Comparison of ENCODE assay signal across 15 mouse cellular contexts in the genomic region with DNA sequence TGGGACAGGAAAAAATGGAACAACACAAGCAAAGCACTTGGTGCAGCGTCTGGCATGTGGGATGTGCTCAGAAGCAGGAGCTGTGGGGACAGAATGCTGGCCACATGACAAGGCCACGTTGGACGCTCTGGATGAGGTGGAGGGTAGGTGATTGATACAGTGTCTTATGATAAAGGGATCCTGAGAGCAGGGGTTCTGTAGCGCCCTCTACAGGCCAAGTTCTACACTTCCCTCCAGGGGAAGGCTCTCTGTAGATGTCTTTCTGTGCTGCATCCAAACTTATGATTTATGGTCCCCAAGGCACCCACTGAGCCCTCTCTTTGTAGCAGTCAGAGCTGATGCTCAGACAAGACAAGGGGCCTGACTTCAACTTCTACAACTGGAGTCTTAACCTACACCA. TPM values are rescaled to one million over a fixed set of nuclear protein-coding genes. Genes with fewer than 3 reads are reported as not detected.
DNase-seq lines count a peak whose midpoint lies in the region; ATAC-seq and TF ChIP-seq lines count a peak whose summit lies in the region.
"Had no signal": no experiment of that assay in that cellular context is flagged by ENCODE, and none has a peak within 500 bp of the region (broad histone marks: within the 10 kb centered on the region; RNA-seq: fewer than 3 reads in every experiment).

No protein-coding gene starts in this region.

- TF ChIP-seq EP300 in stomach, postnatal 0 days (optimal IDR thresholded peaks at IDR 0.05), result no peak

- no peak overlapping the region for H3K4me3 ChIP-seq in kidney, adult 2 months (ENCODE audit: insufficient read depth, low read depth, low read length)
- no peak overlapping the region for H3K4me3 ChIP-seq in testis, adult 2 months (ENCODE audit: control insufficient read depth, low read depth, low read length)
- H3K4me3 ChIP-seq in bone marrow, adult 2 months (replicated peaks; ENCODE audit: control insufficient read depth, low read depth, low read length), result no peak overlapping the region
- H3K4me3 ChIP-seq in stomach, postnatal 0 days (ENCODE audit: low read depth, low read length), result no peak overlapping the region
- H3K4me3 ChIP-seq: forebrain, embryonic 13.5 days; limb, embryonic 13.5 days; midbrain, embryonic 12.5 days had no signal

- H3K9ac ChIP-seq in stomach, postnatal 0 days (ENCODE audit: low read length), result no peak overlapping the region
- H3K9ac ChIP-seq: forebrain, embryonic 13.5 days; limb, embryonic 13.5 days; midbrain, embryonic 12.5 days had no signal

- H3K27ac ChIP-seq in kidney, adult 2 months (ENCODE audit: insufficient read depth, low read depth, low read length), result no peak overlapping the region
- H3K27ac ChIP-seq in testis, adult 2 months (ENCODE audit: control insufficient read depth, insufficient read depth, low read depth, low read length), result no peak overlapping the region
- H3K27ac ChIP-seq in bone marrow, adult 2 months (ENCODE audit: control insufficient read depth, insufficient read depth, low read depth, low read length, poor library complexity), result no peak overlapping the region
- H3K27ac ChIP-seq in stomach, postnatal 0 days (replicated peaks), result no peak overlapping the region
- H3K27ac ChIP-seq: forebrain, embryonic 13.5 days; limb, embryonic 13.5 days; midbrain, embryonic 12.5 days had no signal

- no peak for DNase-seq in kidney, adult 2 months
- no peak for DNase-seq in kidney, postnatal 25 days
- DNase-seq in testis, postnatal 14 days (ENCODE audit: low spot score), result no peak
- no peak for DNase-seq in stomach, postnatal 0 days (ENCODE audit: low spot score)
- no peak for DNase-seq in right cerebral cortex, postnatal 10 days (ENCODE audit: low spot score in 2 of 2)
- DNase-seq: adrenal gland, adult 8-10 months; kidney, postnatal 4 days; lung, postnatal 14 days; right cerebral cortex, postnatal 14 days had no signal

- 0 out of 2 replicates have a peak, but pooled peaks have one; percentile 6 for TF ChIP-seq CTCF in kidney, adult 2 months (conservative IDR thresholded peaks at IDR 0.05; ENCODE audit: insufficient read depth, insufficient read length, low read depth, low read length)
- peak; percentile 63; the same call in 1 of the 2 replicates for TF ChIP-seq CTCF in testis, adult 2 months (IDR thresholded peaks at IDR 0.05; ENCODE audit: control insufficient read depth, insufficient read depth, insufficient replicate concordance, low read depth, low read length)
- TF ChIP-seq CTCF in bone marrow, adult 2 months (IDR thresholded peaks at IDR 0.05; ENCODE audit: control insufficient read depth, insufficient read depth, low read length), result peak; percentile 28; the same call in 1 of the 2 replicates
- peak; percentile 42 for TF ChIP-seq CTCF in stomach, postnatal 0 days (IDR thresholded peaks at IDR 0.05; ENCODE audit: low read depth)

- no peaks in the 10 kb centered on the region for H3K27me3 ChIP-seq in kidney, adult 2 months (replicated peaks; ENCODE audit: control insufficient read depth, insufficient read depth, low read length)
- no peaks in the 10 kb centered on the region; the same call in 1 of the 2 replicates for H3K27me3 ChIP-seq in testis, adult 2 months (ENCODE audit: control insufficient read depth, insufficient read depth, low read length)
- H3K27me3 ChIP-seq in stomach, postnatal 0 days (ENCODE audit: control insufficient read depth, insufficient read depth, low read length), result no peaks in the 10 kb centered on the region

- no peak overlapping the region for H3K4me2 ChIP-seq in stomach, postnatal 0 days (replicated peaks; ENCODE audit: low read depth)
- H3K4me2 ChIP-seq: forebrain, embryonic 13.5 days; limb, embryonic 13.5 days; midbrain, embryonic 12.5 days had no signal

- TF ChIP-seq POLR2A in kidney, adult 2 months (IDR thresholded peaks at IDR 0.05; ENCODE audit: low read depth, low read length), result no peak
- TF ChIP-seq POLR2A in testis, adult 2 months (IDR thresholded peaks at IDR 0.05; ENCODE audit: control insufficient read depth, low read depth, low read length), result no peak
- no peak for TF ChIP-seq POLR2A in bone marrow, adult 2 months (IDR thresholded peaks at IDR 0.05; ENCODE audit: borderline replicate concordance, control insufficient read depth, low read depth, low read length)

- H3K36me3 ChIP-seq in kidney, adult 2 months (ENCODE audit: control insufficient read depth, insufficient read depth, low read length), result no peaks in the 10 kb centered on the region
- no peaks in the 10 kb centered on the region for H3K36me3 ChIP-seq in testis, adult 2 months (ENCODE audit: control insufficient read depth, insufficient read depth, low read length)
- H3K36me3 ChIP-seq in stomach, postnatal 0 days (ENCODE audit: control insufficient read depth, insufficient read depth, low read length), result no peaks in the 10 kb centered on the region
- H3K36me3 ChIP-seq: limb, embryonic 13.5 days; midbrain, embryonic 12.5 days had no signal

- 71% methylated on average over 4 of the region's 4 CpGs for whole genome bisulfite sequencing in kidney, adult 2 months
- WGBS in bone marrow, adult 2 months, result 66% methylated on average over 4 of the region's 4 CpGs
- 65% methylated on average over 4 of the region's 4 CpGs for WGBS in stomach, postnatal 0 days

- H3K4me1 ChIP-seq in kidney, adult 2 months (ENCODE audit: control insufficient read depth, insufficient read depth, low read length), result 0 out of 2 replicates have a peak, but pooled peaks cover 5% of the 10 kb centered on the region
- H3K4me1 ChIP-seq in testis, adult 2 months (ENCODE audit: control insufficient read depth, insufficient read depth, low read length), result peaks cover 17% of the 10 kb centered on the region
- H3K4me1 ChIP-seq in bone marrow, adult 2 months (ENCODE audit: control insufficient read depth, insufficient read depth, low read length), result no peaks in the 10 kb centered on the region
- H3K4me1 ChIP-seq in stomach, postnatal 0 days (replicated peaks; ENCODE audit: control insufficient read depth, insufficient read depth), result peaks cover 3% of the 10 kb centered on the region; the same call in 1 of the 2 replicates

- no peaks in the 10 kb centered on the region for H3K9me3 ChIP-seq in stomach, postnatal 0 days (ENCODE audit: control insufficient read depth, low read length)
- H3K9me3 ChIP-seq: forebrain, embryonic 13.5 days; limb, embryonic 13.5 days; midbrain, embryonic 12.5 days had no signal

- no peak for ATAC-seq in stomach, postnatal 0 days (ENCODE audit: low FRiP score, low TSS enrichment)
- ATAC-seq: forebrain, embryonic 13.5 days; inflammation-experienced regulatory T-cells, adult 6 months had no signal

RNA-seq across cellular contexts. Expression of gene Edn2, which starts 8.4 kb away (rescaled TPM):
- polyA plus RNA-seq in kidney, adult 2 months (2012; rRNA removed), result not detected in 2 replicates
- not detected in 2 replicates for polyA plus RNA-seq in testis, adult 2 months (2012; rRNA removed)
- polyA plus RNA-seq in bone marrow, adult 2 months (2011; ENCODE audit: insufficient read depth, insufficient read length, low replicate concordance, missing spikeins), result not detected in 2 replicates
- polyA plus RNA-seq in stomach, postnatal 0 days (2015; fragmentation: Nextera tagmentation; extraction: Ambion mirVana), result 1.9 and 2.2 TPM in 2 replicates
- polyA plus RNA-seq: inflammation-experienced regulatory T-cells, adult 6 months; midbrain, embryonic 12.5 days had no signal

Comparison
In these comparisons a context has a peak if more than half of its experiments do, and no peak if none do; other contexts are left out.
1. CTCF ChIP-seq: peak in every context shown above with its lines; median percentile 63 in testis, adult 2 months; 42 in stomach, postnatal 0 days; 28 in bone marrow, adult 2 months; 6 in kidney, adult 2 months.